In genomic region chr13:107616775-107617174, GRCm38 (mm10) we compare ENCODE assay signal across 13 mouse cellular contexts.
DNase-seq lines count a peak whose midpoint lies in the region; ATAC-seq lines count a peak whose summit lies in the region.
"Had no signal": no experiment of that assay in that cellular context is flagged by ENCODE, and none has a peak within 500 bp of the region (broad histone marks: within the 10 kb centered on the region; RNA-seq: fewer than 3 reads in every experiment).

No protein-coding gene starts in this region.

- no peaks in the 10 kb centered on the region for H3K36me3 ChIP-seq in kidney, embryonic 14.5 days (ENCODE audit: control insufficient read depth, insufficient read depth, low read length)
- H3K36me3 ChIP-seq: embryonic facial prominence, embryonic 15.5 days; limb, embryonic 10.5 days had no signal

- peaks cover 11% of the 10 kb centered on the region; the same call in 1 of the 2 replicates for H3K4me1 ChIP-seq in kidney, embryonic 14.5 days (ENCODE audit: control insufficient read depth, insufficient read depth, low read length)

- no peaks in the 10 kb centered on the region for H3K9me3 ChIP-seq in kidney, embryonic 14.5 days (ENCODE audit: control insufficient read depth, low read length)
- H3K9me3 ChIP-seq: embryonic facial prominence, embryonic 15.5 days; limb, embryonic 10.5 days had no signal

- 77% methylated on average over 4 of the region's 4 CpGs for WGBS in kidney, embryonic 14.5 days

- no peak overlapping the region for H3K4me2 ChIP-seq in kidney, embryonic 14.5 days (replicated peaks; ENCODE audit: low read depth, low read length)
- H3K4me2 ChIP-seq: embryonic facial prominence, embryonic 15.5 days had no signal

- DNase-seq in adrenal gland, postnatal 10 days = peak; percentile 41
- no peak for DNase-seq in adrenal gland, postnatal 25 days
- DNase-seq in kidney, adult 18-20 months = peak; percentile 38
- DNase-seq in 3T3-L1 (ENCODE audit: low read depth, low spot score) = peak; percentile 13
- DNase-seq in kidney, postnatal 10 days = peak; percentile 41
- no peak for DNase-seq in left cerebral cortex, adult 9 months (ENCODE audit: low spot score in 2 of 2)
- DNase-seq: B cell, adult 2 months had no signal

- ATAC-seq in kidney, embryonic 14.5 days (ENCODE audit: low FRiP score, low TSS enrichment) = no peak
- ATAC-seq in erythroid progenitor cell, adult 5-6 weeks (replicated peaks; ENCODE audit: low FRiP score, poor library complexity, severe bottlenecking) = no peak
- ATAC-seq: inflammation-experienced regulatory T-cells, adult 6 months had no signal

- H3K27ac ChIP-seq in kidney, embryonic 14.5 days (ENCODE audit: low read depth, low read length) = no peak overlapping the region
- H3K27ac ChIP-seq: embryonic facial prominence, embryonic 15.5 days; limb, embryonic 10.5 days; macrophage had no signal

- H3K27me3 ChIP-seq in kidney, embryonic 14.5 days (ENCODE audit: control insufficient read depth, insufficient read depth, low read length) = no peaks in the 10 kb centered on the region

- H3K4me3 ChIP-seq in kidney, embryonic 14.5 days (ENCODE audit: low read length) = no peak overlapping the region
- H3K4me3 ChIP-seq: embryonic facial prominence, embryonic 15.5 days; limb, embryonic 10.5 days had no signal

- no peak overlapping the region for H3K9ac ChIP-seq in kidney, embryonic 14.5 days (ENCODE audit: low read depth, low read length)
- H3K9ac ChIP-seq: embryonic facial prominence, embryonic 15.5 days had no signal

Comparison
In these comparisons a context has a peak if more than half of its experiments do, and no peak if none do; other contexts are left out.
1. DNase-seq: peak in adrenal gland, postnatal 10 days (single experiment), kidney, adult 18-20 months (single experiment), 3T3-L1 (single experiment) and kidney, postnatal 10 days (single experiment); none in adrenal gland, postnatal 25 days (single experiment) and left cerebral cortex, adult 9 months (0 of 2).